Mouse (Mus musculus) forebrain, embryonic 10.5 days (tissue): ENCODE measurements around the gene Hadh. TPM values are rescaled to one million over a fixed set of nuclear protein-coding genes. Genes with fewer than 3 reads are reported as not detected.

Experiments used
- DNase-seq: peaks from one replicate; pipeline ENCODE4 v3.0.0-alpha.2; 2017; ENCODE audit warnings: low spot score; ENCODE audit errors: extremely low spot score
- H3K27ac ChIP-seq: fragments of 300-500 bp; sonication (generic); 2 replicates; pipeline ENCODE4 v1.5.1; 2016; ENCODE audit warnings: mild to moderate bottlenecking
- H3K27me3 ChIP-seq: fragments of 300-500 bp; sonication (generic); 2 replicates; pipeline ENCODE4 v1.6.1; 2016; ENCODE audit warnings: mild to moderate bottlenecking; ENCODE audit not compliant: poor library complexity, severe bottlenecking
- H3K36me3 ChIP-seq: fragments of 300-500 bp; sonication (generic); replicated peaks from 2 replicates; pipeline ENCODE4 v1.6.1; 2016; ENCODE audit warnings: mild to moderate bottlenecking, moderate library complexity
- H3K4me1 ChIP-seq: fragments of 300-500 bp; sonication (generic); 2 replicates; pipeline ENCODE4 v1.6.1; 2016
- H3K4me3 ChIP-seq: fragments of 300-500 bp; sonication (generic); 2 replicates; pipeline ENCODE4 v1.5.1; 2016; ENCODE audit warnings: mild to moderate bottlenecking, moderate library complexity
- H3K9me3 ChIP-seq: fragments of 300-500 bp; sonication (generic); 2 replicates; pipeline ENCODE4 v1.6.1; 2016; ENCODE audit warnings: mild to moderate bottlenecking, moderate library complexity
- WGBS: fragments of 180-500 bp; shearing (Covaris S2); methylation state at CpG from one replicate; pipeline ENCODE4 v1.1.7; 2016; 5-methylcytosine and 5-hydroxymethylcytosine counted together
- polyA plus RNA-seq: library from polyadenylated mRNA; unstranded; fragments of >200 nt; fragmentation: Nextera tagmentation; extraction: Ambion mirVana; gene quantifications from 2 replicates; pipeline ENCODE4 v1.2.1, GENCODE M21; 2016

Gene Hadh
- polyA plus RNA-seq, 1 experiment from 2014 or later = 87.0 TPM

DNA sequence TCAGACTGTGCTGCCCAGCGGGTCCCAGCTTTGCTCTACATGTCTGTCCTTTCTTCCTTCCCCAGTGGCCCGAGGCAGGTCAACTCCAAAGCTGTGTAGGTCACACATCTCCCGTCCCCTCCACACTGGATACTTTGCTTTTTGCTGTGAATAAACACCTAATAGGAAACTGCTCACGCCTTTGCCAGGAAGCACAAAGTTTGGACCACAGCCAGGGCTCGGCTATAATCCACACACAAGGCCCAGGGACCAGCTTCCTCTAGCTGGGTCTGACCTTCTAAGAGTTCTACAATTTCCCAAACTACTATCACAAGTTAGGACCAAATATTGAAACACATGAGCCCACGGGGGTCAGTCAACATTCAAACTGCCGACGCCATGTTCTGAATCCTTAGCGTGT lies 27.2 kb upstream of the Hadh start:
- whole genome bisulfite sequencing = 93% methylated on average over 9 of the region's 9 CpGs
- DNase-seq = no peak
- no peak overlapping the region for H3K4me3 ChIP-seq
- no peaks in the 10 kb centered on the region for H3K9me3 ChIP-seq
- H3K27me3 ChIP-seq = peaks cover 21% of the 10 kb centered on the region
- no peak overlapping the region for H3K27ac ChIP-seq
- no peaks in the 10 kb centered on the region for H3K36me3 ChIP-seq
- H3K4me1 ChIP-seq = peaks cover 14% of the 10 kb centered on the region

DNA sequence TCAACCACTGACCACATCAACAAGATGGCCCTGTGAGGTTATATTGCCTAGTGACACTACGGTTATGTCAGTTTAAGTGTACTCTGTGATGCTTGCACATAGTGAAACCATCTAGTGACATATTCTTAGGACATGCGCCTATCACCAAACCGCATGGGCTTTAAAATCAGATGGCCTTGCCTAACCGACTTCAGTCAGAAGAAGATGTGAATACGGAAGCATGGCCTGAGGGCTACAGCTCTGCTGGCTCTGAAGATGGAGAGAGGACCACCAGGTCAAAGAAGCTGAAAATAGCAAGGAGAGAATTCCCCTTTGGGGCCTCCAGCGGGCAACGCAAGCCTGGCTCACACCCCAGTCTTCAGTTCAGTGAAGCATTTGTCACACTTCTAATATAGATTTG lies 25.0 kb upstream of the Hadh start:
- 91% methylated on average over 7 of the region's 7 CpGs for WGBS
- Histone ChIP-seq H3K36me3 (no peaks in the 10 kb centered on the region), H3K4me3 (no peak overlapping the region), H3K9me3 (no peaks in the 10 kb centered on the region), H3K27me3 (peaks cover 12% of the 10 kb centered on the region), H3K27ac (no peak overlapping the region), H3K4me1 (peaks cover 4% of the 10 kb centered on the region; the same call in 1 of the 2 replicates)
- DNase-seq = no peak

DNA sequence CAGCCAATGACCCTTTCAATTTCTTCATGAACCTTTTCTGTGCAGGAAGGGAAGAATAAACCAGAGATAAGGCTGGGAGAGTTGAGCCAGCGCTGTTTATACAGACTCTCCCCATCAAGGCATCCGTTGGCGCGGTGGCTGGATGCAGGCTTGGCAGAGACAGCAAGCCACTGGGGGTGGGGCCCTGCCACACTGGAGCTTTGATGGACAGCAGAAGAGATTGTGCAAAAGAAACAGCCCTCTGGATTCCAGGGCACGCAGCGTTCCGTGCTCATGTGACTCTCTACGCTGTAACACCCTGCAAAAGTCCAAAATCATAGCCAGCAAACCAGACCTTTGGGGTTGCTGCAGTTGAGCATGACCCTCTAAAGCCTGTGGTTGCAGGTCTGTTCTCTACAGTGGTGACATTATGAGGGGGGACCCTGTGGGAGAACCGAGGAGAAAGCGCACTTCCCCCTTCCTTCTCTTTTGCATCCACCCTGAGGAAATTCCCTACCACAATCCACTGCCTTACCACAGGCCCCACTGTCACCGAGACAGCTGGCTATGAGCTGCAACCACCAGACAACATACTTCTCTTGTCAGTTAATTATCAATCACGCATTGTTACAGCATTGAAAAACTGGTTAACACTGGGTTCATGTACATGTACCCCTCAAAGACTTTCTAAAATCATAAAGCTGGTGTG lies 23.8 kb upstream of the Hadh start:
- H3K4me3 ChIP-seq = no peak overlapping the region
- no peak for DNase-seq
- H3K4me1 ChIP-seq = peaks cover 4% of the 10 kb centered on the region; the same call in 1 of the 2 replicates
- no peaks in the 10 kb centered on the region for H3K9me3 ChIP-seq
- H3K27ac ChIP-seq = no peak overlapping the region
- no peaks in the 10 kb centered on the region for H3K36me3 ChIP-seq
- H3K27me3 ChIP-seq = no peaks in the 10 kb centered on the region
- 89% methylated on average over 12 of the region's 12 CpGs for WGBS

DNA sequence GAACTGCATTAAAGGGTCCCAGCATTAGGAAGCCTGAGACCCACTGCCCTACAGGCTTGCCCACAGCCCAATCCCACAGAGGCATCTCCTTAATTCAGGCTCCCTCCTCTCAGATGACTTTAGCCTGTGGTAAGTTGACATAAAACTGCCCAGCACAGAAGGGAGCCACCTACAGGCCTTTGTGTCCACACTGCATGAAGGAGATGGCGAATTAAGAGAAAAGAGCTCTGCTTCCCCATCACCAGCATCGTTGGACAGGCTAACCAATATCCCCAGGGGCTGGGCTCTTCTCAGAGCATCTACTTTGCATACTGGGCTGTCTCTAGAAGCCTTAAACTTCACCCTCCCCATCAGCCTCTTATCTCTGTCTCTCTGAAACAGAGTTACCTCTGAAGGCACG lies 22.6 kb upstream of the Hadh start:
- no peak for DNase-seq
- no peaks in the 10 kb centered on the region for H3K27me3 ChIP-seq
- H3K9me3 ChIP-seq = no peaks in the 10 kb centered on the region
- no peaks in the 10 kb centered on the region for H3K36me3 ChIP-seq
- no peak overlapping the region for H3K4me3 ChIP-seq
- peaks cover 4% of the 10 kb centered on the region; the same call in 1 of the 2 replicates for H3K4me1 ChIP-seq
- no peak overlapping the region for H3K27ac ChIP-seq
- 61% methylated on average over 3 of the region's 3 CpGs for WGBS

DNA sequence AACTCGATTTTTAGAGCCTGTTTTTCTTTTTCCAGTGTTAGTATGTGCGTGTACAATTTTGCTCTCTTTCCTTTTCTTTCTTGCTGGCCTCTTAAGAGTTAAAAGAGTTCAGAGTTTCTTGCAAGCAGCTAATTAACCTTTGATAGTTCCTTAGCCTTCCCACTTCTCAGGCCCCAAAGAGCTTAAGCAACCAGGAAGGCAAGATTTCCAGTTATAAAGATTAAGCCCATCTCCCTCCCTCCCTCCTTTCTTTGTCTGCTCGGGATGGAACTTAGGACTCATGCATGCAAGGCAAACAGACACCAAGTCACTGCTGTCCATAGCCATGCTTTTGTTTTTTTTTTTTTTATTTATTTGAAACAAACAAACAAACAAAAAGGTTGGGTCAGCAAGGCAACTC lies 21.1 kb upstream of the Hadh start:
- no peak for DNase-seq
- Histone ChIP-seq H3K27me3 (no peaks in the 10 kb centered on the region), H3K4me3 (no peak overlapping the region), H3K4me1 (peaks cover 2% of the 10 kb centered on the region; the same call in 1 of the 2 replicates), H3K27ac (no peak overlapping the region), H3K9me3 (no peaks in the 10 kb centered on the region), H3K36me3 (no peaks in the 10 kb centered on the region)
- WGBS = 77% methylated on average over 3 of the region's 3 CpGs

DNA sequence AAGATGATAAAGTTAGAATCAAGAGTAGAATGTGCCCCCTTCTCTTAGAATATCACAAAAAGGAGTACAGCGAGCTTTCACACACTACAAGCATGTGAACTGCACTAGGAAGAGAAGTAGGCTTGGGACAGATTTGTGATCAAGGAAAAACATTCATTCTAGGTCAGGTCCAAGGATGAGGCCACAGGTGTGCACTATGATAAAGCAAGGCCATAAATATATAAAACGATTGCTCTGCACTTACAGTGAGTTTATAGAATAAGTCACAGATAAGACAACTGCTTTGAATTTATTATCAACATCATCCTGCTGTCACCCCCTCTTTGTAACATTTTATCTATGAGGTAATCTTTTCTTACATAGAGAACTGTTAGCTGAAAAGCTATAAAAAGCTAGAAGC lies 20.4 kb upstream of the Hadh start:
- H3K9me3 ChIP-seq = no peaks in the 10 kb centered on the region
- DNase-seq = no peak
- H3K27me3 ChIP-seq = no peaks in the 10 kb centered on the region
- WGBS = 86% methylated on average over 2 of the region's 2 CpGs
- no peak overlapping the region for H3K4me3 ChIP-seq
- H3K36me3 ChIP-seq = no peaks in the 10 kb centered on the region
- H3K4me1 ChIP-seq = no peaks in the 10 kb centered on the region; the same call in 1 of the 2 replicates
- H3K27ac ChIP-seq = no peak overlapping the region

DNA sequence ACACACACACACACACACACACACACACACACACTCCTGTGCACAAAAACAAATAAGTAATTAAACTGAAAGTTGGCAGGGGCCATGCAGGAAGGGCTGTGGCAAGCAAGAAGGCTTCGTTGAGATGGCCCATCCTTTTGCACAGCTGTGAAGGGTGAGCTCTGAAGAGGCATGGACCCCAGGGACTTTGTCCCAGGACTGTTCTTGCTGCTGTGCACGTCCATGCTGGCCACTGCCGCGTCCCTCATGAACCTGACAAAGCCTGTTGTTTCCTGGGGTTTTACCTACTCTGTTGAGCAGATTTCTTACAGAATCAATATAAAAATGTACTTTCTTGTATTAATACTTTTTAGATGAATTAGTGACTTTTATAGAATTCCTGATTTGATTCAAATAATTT lies 20.0 kb upstream of the Hadh start:
- H3K9me3 ChIP-seq = no peaks in the 10 kb centered on the region
- H3K4me3 ChIP-seq = no peak overlapping the region
- H3K27me3 ChIP-seq = no peaks in the 10 kb centered on the region
- no peak for DNase-seq
- H3K4me1 ChIP-seq = no peaks in the 10 kb centered on the region
- no peak overlapping the region for H3K27ac ChIP-seq
- 86% methylated on average over 4 of the region's 4 CpGs for WGBS
- H3K36me3 ChIP-seq = no peaks in the 10 kb centered on the region

DNA sequence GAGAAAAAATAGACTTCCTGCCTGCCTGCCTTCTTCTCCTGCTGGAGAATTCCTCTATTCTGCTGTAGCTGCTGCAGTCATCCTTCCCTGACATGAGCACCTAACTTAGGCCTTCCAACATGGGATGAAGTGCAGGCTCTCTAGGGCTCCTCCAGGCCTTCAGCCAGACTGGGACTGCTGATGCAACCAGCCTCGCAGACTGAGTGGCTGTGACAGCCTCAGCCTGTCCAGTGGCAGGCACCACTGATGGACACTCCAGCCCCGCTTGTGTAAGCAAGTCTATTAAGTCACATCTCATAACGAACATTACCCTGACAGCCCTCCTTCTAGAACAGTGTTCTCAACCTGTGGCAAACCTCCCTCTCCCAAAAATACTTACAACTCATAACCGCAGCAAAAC lies 2.2 kb upstream of the Hadh start:
- no peak for DNase-seq
- peaks cover 35% of the 10 kb centered on the region for H3K4me1 ChIP-seq
- no peak overlapping the region for H3K4me3 ChIP-seq
- H3K27ac ChIP-seq = no peak overlapping the region
- peaks cover 12% of the 10 kb centered on the region for H3K9me3 ChIP-seq
- no peaks in the 10 kb centered on the region for H3K36me3 ChIP-seq
- no peaks in the 10 kb centered on the region for H3K27me3 ChIP-seq
- 91% methylated on average over 4 of the region's 4 CpGs for WGBS

DNA sequence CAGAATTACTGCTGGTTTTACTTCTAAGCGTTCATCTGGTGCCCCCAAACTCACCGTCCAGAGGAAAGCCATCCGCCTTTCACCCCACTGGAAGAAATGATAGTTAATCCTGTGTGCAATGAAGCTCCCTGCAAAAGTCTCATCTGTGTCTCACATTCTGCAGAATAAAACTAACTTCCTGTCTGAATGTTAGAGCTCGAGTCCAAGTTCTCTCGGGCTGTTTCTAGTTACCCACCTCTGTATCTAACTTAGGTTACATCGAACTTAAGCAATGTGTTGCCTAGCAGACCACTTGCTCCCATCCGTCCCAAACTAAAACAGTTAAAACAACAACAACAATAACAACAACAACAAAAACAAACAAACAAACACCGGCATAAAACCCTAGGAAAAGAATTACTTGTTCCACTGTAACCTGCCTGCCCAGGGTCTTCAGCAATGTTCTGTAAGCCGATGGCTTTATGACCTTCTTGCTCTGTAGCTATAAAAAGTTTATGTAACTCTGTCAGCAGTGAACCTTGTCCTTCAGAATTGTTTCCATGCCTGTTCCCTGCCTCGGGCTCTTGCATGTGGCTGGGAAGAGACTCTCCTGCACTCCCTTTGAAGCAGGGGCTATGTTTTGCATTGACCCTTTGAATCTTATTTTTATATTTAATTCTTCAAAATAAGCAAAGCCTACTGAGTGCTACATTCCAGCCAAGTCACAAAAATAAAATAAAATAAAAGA lies 636 bp upstream of the Hadh start:
- Histone ChIP-seq H3K4me3 (peak overlapping the region; percentile 69), H3K27ac (peak overlapping the region; percentile 85), H3K4me1 (peaks cover 36% of the 10 kb centered on the region), H3K9me3 (no peaks in the 10 kb centered on the region), H3K36me3 (peaks cover 4% of the 10 kb centered on the region; the same call in 1 of the 2 replicates), H3K27me3 (no peaks in the 10 kb centered on the region; the same call in 1 of the 2 replicates)
- WGBS = 59% methylated on average over 10 of the region's 10 CpGs
- DNase-seq = no peak

DNA sequence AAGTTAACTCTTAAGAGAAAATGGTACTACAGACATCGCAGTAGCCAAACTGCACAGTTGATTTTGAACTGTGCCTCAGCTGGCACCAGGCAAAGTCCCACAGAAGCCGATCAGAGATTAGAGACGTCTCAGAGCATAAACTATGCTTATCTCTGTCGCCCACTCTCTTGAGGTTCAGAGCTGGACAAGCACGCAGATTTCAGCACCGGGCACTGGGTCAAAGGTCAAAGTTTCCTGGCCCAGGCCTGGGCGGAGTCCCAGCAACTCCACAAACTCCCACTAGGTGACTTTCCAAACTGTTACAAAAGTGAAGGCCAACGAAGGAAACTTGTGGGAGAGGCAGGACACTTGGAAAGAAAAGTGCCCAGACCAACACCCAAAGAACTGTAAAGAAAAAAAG lies 744 bp downstream of the Hadh start:
- peaks cover 12% of the 10 kb centered on the region for H3K36me3 ChIP-seq
- peaks cover 36% of the 10 kb centered on the region for H3K4me1 ChIP-seq
- H3K27me3 ChIP-seq = no peaks in the 10 kb centered on the region; the same call in 1 of the 2 replicates
- peak; percentile 60 for DNase-seq
- H3K9me3 ChIP-seq = no peaks in the 10 kb centered on the region
- H3K27ac ChIP-seq = peak overlapping the region; percentile 85
- peak overlapping the region; percentile 69 for H3K4me3 ChIP-seq
- 10% methylated on average over 8 of the region's 8 CpGs for WGBS

DNA sequence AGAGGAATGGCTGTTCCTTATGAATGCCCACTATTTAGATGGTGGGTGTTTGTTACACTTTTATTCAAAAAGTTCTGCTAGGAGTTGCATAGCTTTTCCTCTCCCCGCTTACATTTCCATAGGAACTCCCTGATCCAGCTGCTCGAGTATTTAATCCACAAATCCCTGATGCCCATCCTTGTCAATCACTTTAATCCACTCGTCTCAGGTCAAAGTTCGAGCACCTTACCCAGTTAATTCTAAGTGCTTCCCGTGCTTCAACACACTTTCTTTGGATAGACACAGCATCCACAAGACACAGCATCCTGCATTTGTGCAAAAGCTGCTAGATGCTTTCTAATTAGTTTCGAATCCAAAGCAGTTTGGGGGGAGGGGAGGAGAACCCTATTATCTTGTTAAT lies 1.5 kb downstream of the Hadh start:
- Histone ChIP-seq H3K36me3 (peaks cover 12% of the 10 kb centered on the region), H3K4me1 (peaks cover 36% of the 10 kb centered on the region), H3K27me3 (no peaks in the 10 kb centered on the region; the same call in 1 of the 2 replicates), H3K9me3 (no peaks in the 10 kb centered on the region), H3K27ac (no peak overlapping the region), H3K4me3 (peak overlapping the region; percentile 69)
- DNase-seq = no peak
- 27% methylated on average over 6 of the region's 6 CpGs for WGBS

DNA sequence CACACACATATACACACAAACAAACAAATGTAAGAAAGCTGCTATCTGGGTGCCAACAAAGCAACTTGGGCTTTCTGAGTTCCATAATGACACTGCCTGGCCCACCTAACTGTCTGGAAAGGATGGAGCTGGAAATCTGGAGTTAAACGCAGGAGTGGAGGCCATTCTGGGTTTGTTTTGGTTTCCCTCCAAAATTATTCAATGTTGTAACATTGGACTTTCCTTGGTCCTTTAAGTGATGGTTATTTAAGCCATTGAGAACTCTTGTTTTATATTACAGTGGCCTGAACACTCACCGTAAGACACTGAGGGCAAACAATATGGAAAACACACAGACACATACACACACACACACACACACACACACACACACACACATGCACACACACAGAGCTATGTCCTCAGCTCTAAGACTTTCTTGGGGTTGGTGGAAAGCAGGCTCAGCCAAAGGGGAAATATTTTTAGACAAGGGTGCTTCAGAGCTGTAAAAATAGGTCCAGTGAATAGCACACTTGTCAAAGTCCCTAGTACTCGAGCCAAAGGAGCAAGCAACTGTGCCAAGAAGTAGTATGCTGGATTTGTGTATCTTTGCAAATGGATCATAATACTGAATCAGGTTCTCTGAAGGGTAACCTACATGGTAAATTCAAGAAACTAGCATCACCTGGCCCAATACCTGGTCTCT lies 5.4 kb downstream of the Hadh start:
- H3K27me3 ChIP-seq = no peaks in the 10 kb centered on the region; the same call in 1 of the 2 replicates
- H3K4me3 ChIP-seq = no peak overlapping the region
- H3K9me3 ChIP-seq = no peaks in the 10 kb centered on the region
- WGBS = 96% methylated on average over 3 of the region's 3 CpGs
- peaks cover 41% of the 10 kb centered on the region for H3K36me3 ChIP-seq
- no peak overlapping the region for H3K27ac ChIP-seq
- DNase-seq = no peak
- peaks cover 32% of the 10 kb centered on the region for H3K4me1 ChIP-seq

DNA sequence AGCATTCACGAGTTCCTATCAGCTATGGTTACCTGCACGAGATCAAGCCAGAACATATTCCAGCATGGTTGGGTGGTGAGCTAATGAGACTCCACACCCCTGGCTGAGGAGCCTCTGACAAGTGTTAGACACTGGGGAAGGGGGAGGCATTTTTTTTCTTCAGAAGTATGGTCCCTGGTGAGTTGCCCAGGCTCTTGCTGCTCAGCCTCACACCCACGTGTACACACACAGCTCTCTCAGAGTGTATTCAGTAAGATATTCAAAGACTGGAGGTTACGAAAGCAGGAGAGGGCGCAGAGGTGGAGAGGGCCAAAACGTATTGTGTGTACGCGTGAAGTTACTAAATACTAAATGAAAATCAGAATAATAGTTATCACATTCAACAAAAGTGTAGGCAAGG lies 6.4 kb downstream of the Hadh start:
- no peak overlapping the region for H3K27ac ChIP-seq
- H3K9me3 ChIP-seq = peaks cover 6% of the 10 kb centered on the region; the same call in 1 of the 2 replicates
- no peaks in the 10 kb centered on the region; the same call in 1 of the 2 replicates for H3K27me3 ChIP-seq
- H3K4me3 ChIP-seq = no peak overlapping the region
- peaks cover 51% of the 10 kb centered on the region for H3K36me3 ChIP-seq
- 93% methylated on average over 8 of the region's 8 CpGs for WGBS
- no peak for DNase-seq
- peaks cover 22% of the 10 kb centered on the region for H3K4me1 ChIP-seq
